Mouse (Mus musculus) embryonic facial prominence, embryonic 13.5 days (tissue): Measurements from ENCODE around the gene Nrn1. TPM values are rescaled to one million over a fixed set of nuclear protein-coding genes. Genes with fewer than 3 reads are reported as not detected.

Source experiments
- ATAC-seq: fragments of 200-750 bp; cut with Nextera tagmentation; 2 replicates; pipeline ENCODE4 v1.8.0; 2017; ENCODE audit warnings: low read depth; ENCODE audit not compliant: insufficient number of reproducible peaks, insufficient read depth, low FRiP score, low TSS enrichment
- H3K27ac ChIP-seq: fragments of 300-500 bp; sonication (generic); 2 replicates; pipeline ENCODE4 v1.5.1; 2015; ENCODE audit warnings: moderate library complexity, mild to moderate bottlenecking, inconsistent platforms
- H3K27me3 ChIP-seq: fragments of 300-500 bp; sonication (generic); 2 replicates; pipeline ENCODE4 v1.6.1; 2015; ENCODE audit warnings: mild to moderate bottlenecking, inconsistent platforms
- H3K36me3 ChIP-seq: fragments of 300-500 bp; sonication (generic); 2 replicates; pipeline ENCODE4 v1.6.1; 2015; ENCODE audit warnings: mild to moderate bottlenecking, inconsistent platforms
- H3K4me1 ChIP-seq: fragments of 300-500 bp; sonication (generic); 2 replicates; pipeline ENCODE4 v1.6.1; 2015; ENCODE audit warnings: inconsistent platforms
- H3K4me2 ChIP-seq: fragments of 300-500 bp; sonication (generic); 2 replicates; pipeline ENCODE4 v1.6.1; 2015; ENCODE audit warnings: moderate library complexity, mild to moderate bottlenecking, inconsistent platforms
- H3K4me3 ChIP-seq: fragments of 300-500 bp; sonication (generic); 2 replicates; pipeline ENCODE4 v1.5.1; 2015; ENCODE audit warnings: mild to moderate bottlenecking, inconsistent platforms
- H3K9ac ChIP-seq: fragments of 300-500 bp; sonication (generic); 2 replicates; pipeline ENCODE4 v1.6.1; 2015; ENCODE audit warnings: mild to moderate bottlenecking, inconsistent platforms
- H3K9me3 ChIP-seq: fragments of 300-500 bp; sonication (generic); 2 replicates; pipeline ENCODE4 v1.6.1; 2016; ENCODE audit warnings: inconsistent platforms
- WGBS: fragments of 180-500 bp; shearing (Covaris S2); methylation state at CpG from one replicate; pipeline ENCODE4 v1.1.7; 2015; ENCODE audit warnings: mixed read lengths; 5-methylcytosine and 5-hydroxymethylcytosine counted together
- polyA plus RNA-seq: library from polyadenylated mRNA; unstranded; fragments of >200 nt; fragmentation: Nextera tagmentation; extraction: Ambion mirVana; gene quantifications from 2 replicates; pipeline ENCODE4 v1.2.1, GENCODE M21; 2015

Nrn1 gene
- polyA plus RNA-seq, result 1.7 and 3.1 TPM in 2 replicates

GRCm38 (mm10) chr13:36734731-36735571 is at the start of gene Nrn1:
Gene Nrn1, minus strand, starts transcription at chr13:36735131.
- Histone ChIP-seq H3K4me1 (peaks cover 28% of the 10 kb centered on the region), H3K9me3 (no peaks in the 10 kb centered on the region), H3K27ac (no peak within 1 kb of the TSS), H3K36me3 (no peaks in the 10 kb centered on the region), H3K9ac (0 out of 2 replicates have a peak within 1 kb of the TSS, but pooled peaks have one; percentile 44), H3K4me2 (peak within 1 kb of the TSS; percentile 83), H3K4me3 (peak within 1 kb of the TSS; percentile 50), H3K27me3 (peaks cover 67% of the 10 kb centered on the region)
- WGBS, result 2% methylated on average over 49 of the region's 50 CpGs
- ATAC-seq, result no peak

DNA sequence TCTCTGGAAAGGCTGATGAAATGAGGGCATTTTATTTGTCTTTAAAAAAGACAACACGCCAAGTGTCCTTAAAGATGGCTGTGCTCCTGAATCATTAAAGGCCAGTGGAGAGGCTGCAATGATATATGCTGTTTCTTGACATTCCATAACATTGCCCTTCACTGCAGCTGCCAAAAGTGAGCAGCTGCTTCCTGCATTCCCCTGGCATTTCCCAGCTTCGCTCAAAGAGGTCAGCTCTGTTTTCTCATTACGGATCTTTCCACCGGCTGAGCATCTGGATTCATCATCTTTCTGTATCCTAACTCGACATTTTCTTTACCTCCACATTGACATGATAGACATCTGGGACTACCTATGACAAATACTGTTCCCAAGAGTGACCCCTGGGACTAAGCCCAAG is 44.7 kb upstream of the Nrn1 start:
- Histone ChIP-seq H3K9me3 (no peaks in the 10 kb centered on the region), H3K4me1 (no peaks in the 10 kb centered on the region), H3K27ac (no peak overlapping the region), H3K4me3 (no peak overlapping the region), H3K9ac (no peak overlapping the region), H3K36me3 (no peaks in the 10 kb centered on the region), H3K27me3 (no peaks in the 10 kb centered on the region), H3K4me2 (no peak overlapping the region)
- 78% methylated on average over 5 of the region's 5 CpGs for WGBS
- no peak for ATAC-seq

- no peak overlapping the region for H3K4me3 ChIP-seq
- no peak overlapping the region for H3K9ac ChIP-seq
- 56% methylated on average over 2 of the region's 2 CpGs for WGBS
- H3K4me1 ChIP-seq, result no peaks in the 10 kb centered on the region
- H3K4me2 ChIP-seq, result no peak overlapping the region
- H3K27ac ChIP-seq, result no peak overlapping the region
- no peaks in the 10 kb centered on the region for H3K27me3 ChIP-seq
- ATAC-seq, result no peak
- H3K9me3 ChIP-seq, result no peaks in the 10 kb centered on the region
- no peaks in the 10 kb centered on the region for H3K36me3 ChIP-seq
Observed at GRCm38 (mm10) chr13:36766801-36767200, 31.9 kb upstream of the Nrn1 start.

GRCm38 (mm10) chr13:36751861-36752260 is 16.9 kb upstream of the Nrn1 start:
- no peaks in the 10 kb centered on the region for H3K9me3 ChIP-seq
- H3K4me3 ChIP-seq, result no peak overlapping the region
- H3K4me2 ChIP-seq, result no peak overlapping the region
- H3K36me3 ChIP-seq, result no peaks in the 10 kb centered on the region
- H3K4me1 ChIP-seq, result peaks cover 3% of the 10 kb centered on the region; the same call in 1 of the 2 replicates
- no peak overlapping the region for H3K9ac ChIP-seq
- 39% methylated on average over 3 of the region's 3 CpGs for WGBS
- ATAC-seq, result no peak
- H3K27me3 ChIP-seq, result no peaks in the 10 kb centered on the region
- H3K27ac ChIP-seq, result no peak overlapping the region

DNA sequence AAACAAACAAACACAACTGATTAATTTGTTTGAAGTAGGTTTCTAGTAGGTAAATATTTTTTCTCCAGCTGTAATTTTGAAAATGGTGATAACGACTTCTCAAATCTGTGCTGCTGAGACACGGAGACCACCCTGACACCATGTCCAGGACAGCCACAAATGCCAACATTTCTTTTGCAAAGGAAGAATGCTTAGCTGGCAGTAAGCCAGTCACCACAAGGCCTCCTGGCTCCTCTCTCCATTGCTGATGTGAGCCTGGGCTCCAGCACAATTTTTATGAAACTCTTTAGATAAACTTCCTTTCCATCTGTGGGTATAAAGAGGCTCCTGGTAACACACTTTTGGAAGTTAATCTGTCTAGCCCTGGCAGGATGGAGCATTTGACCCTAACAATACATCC is 15.1 kb upstream of the Nrn1 start:
- Histone ChIP-seq H3K9ac (no peak overlapping the region), H3K27me3 (no peaks in the 10 kb centered on the region), H3K4me3 (no peak overlapping the region), H3K4me2 (no peak overlapping the region), H3K4me1 (peaks cover 3% of the 10 kb centered on the region; the same call in 1 of the 2 replicates), H3K36me3 (no peaks in the 10 kb centered on the region), H3K9me3 (no peaks in the 10 kb centered on the region), H3K27ac (0 out of 2 replicates have a peak overlapping the region, but pooled peaks have one; percentile 11)
- 38% methylated on average over 2 of the region's 2 CpGs for WGBS
- no peak for ATAC-seq

- Histone ChIP-seq H3K9ac (peak overlapping the region; percentile 63), H3K9me3 (no peaks in the 10 kb centered on the region), H3K27me3 (peaks cover 51% of the 10 kb centered on the region), H3K4me2 (peak overlapping the region; percentile 83), H3K27ac (peak overlapping the region; percentile 11; the same call in 1 of the 2 replicates), H3K4me3 (peak overlapping the region; percentile 50), H3K4me1 (peaks cover 25% of the 10 kb centered on the region), H3K36me3 (no peaks in the 10 kb centered on the region)
- ATAC-seq, result peak; percentile 53; the same call in 1 of the 2 replicates
- WGBS, result 3% methylated on average over 9 of the region's 9 CpGs
Observed at GRCm38 (mm10) chr13:36736619-36736996, 1.7 kb upstream of the Nrn1 start.

- H3K4me3 ChIP-seq, result peak overlapping the region; percentile 50
- H3K27me3 ChIP-seq, result peaks cover 56% of the 10 kb centered on the region
- peak overlapping the region; percentile 83 for H3K4me2 ChIP-seq
- H3K9me3 ChIP-seq, result no peaks in the 10 kb centered on the region
- peak overlapping the region; percentile 11; the same call in 1 of the 2 replicates for H3K27ac ChIP-seq
- 1% methylated on average over 38 of the region's 39 CpGs for WGBS
- H3K9ac ChIP-seq, result peak overlapping the region; percentile 63
- no peaks in the 10 kb centered on the region for H3K36me3 ChIP-seq
- ATAC-seq, result peak; percentile 83
- peaks cover 28% of the 10 kb centered on the region for H3K4me1 ChIP-seq
Observed at GRCm38 (mm10) chr13:36735901-36736618, 1.1 kb upstream of the Nrn1 start.

DNA sequence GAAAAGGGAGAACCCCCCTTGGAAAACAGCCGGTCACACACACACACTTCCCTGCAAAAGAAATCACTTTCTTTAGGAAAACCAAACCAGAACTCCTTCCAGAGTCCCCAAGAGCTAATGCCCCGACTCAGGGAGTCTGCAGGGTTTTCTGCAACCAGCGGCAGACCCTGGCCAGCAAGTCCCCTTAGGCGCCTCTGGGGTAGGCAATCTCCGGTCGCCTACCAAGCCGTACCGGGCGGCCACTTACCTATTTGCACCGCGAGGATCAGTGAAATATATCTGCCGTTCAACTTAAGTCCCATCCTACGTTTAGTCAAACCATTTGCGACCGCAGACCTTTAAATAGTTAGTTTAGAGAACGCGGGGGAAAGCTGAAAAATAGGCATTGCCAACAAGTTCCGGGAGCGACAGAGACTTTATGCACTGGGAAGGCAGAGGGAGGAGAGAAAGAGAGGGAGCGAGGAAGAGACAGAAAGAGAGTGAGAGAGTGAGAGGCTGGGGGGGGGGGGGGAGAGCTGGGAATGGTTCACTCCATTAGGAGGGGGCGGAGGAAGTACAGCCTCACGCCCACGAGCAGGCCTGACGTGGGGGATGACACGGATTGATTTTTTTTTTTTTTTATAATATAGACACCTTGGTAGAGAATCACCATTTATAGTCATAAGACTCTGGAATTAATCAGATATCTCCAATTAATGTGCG is 791 bp downstream of the Nrn1 start:
- Histone ChIP-seq H3K4me2 (peak overlapping the region; percentile 83), H3K4me3 (peak overlapping the region; percentile 50), H3K9me3 (no peaks in the 10 kb centered on the region), H3K36me3 (no peaks in the 10 kb centered on the region), H3K4me1 (peaks cover 28% of the 10 kb centered on the region), H3K9ac (no peak overlapping the region), H3K27me3 (peaks cover 75% of the 10 kb centered on the region), H3K27ac (no peak overlapping the region)
- under 1% methylated on average over 26 of the region's 26 CpGs for WGBS
- ATAC-seq, result no peak

- ATAC-seq, result no peak
- H3K27ac ChIP-seq, result no peak overlapping the region
- H3K4me2 ChIP-seq, result no peak overlapping the region
- no peak overlapping the region for H3K9ac ChIP-seq
- 0 out of 2 replicates have a peak overlapping the region, but pooled peaks have one; percentile 50 for H3K4me3 ChIP-seq
- peaks cover 81% of the 10 kb centered on the region for H3K27me3 ChIP-seq
- peaks cover 28% of the 10 kb centered on the region for H3K4me1 ChIP-seq
- no peaks in the 10 kb centered on the region for H3K9me3 ChIP-seq
- 0% methylated on average over 10 of the region's 10 CpGs for WGBS
- H3K36me3 ChIP-seq, result no peaks in the 10 kb centered on the region
Observed at GRCm38 (mm10) chr13:36733566-36733965, 1.4 kb downstream of the Nrn1 start.

- Histone ChIP-seq H3K9ac (no peak overlapping the region), H3K36me3 (no peaks in the 10 kb centered on the region), H3K4me1 (peaks cover 28% of the 10 kb centered on the region), H3K9me3 (no peaks in the 10 kb centered on the region), H3K4me3 (0 out of 2 replicates have a peak overlapping the region, but pooled peaks have one; percentile 4), H3K27ac (no peak overlapping the region), H3K27me3 (peaks cover 87% of the 10 kb centered on the region), H3K4me2 (no peak overlapping the region)
- WGBS, result 7% methylated on average over 6 of the region's 6 CpGs
- ATAC-seq, result no peak
Observed at GRCm38 (mm10) chr13:36732891-36733490, 1.9 kb downstream of the Nrn1 start.

GRCm38 (mm10) chr13:36731931-36732461 is 2.9 kb downstream of the Nrn1 start:
- Histone ChIP-seq H3K27ac (no peak overlapping the region), H3K27me3 (peaks cover 93% of the 10 kb centered on the region), H3K4me1 (peaks cover 34% of the 10 kb centered on the region), H3K4me3 (peak overlapping the region; percentile 36), H3K9me3 (no peaks in the 10 kb centered on the region), H3K9ac (no peak overlapping the region), H3K36me3 (no peaks in the 10 kb centered on the region), H3K4me2 (peak overlapping the region; percentile 58)
- WGBS, result under 1% methylated on average over 23 of the region's 23 CpGs
- ATAC-seq, result no peak
